Mouse (Mus musculus): ENCODE data around the gene Tcte1.

Tcte1 gene

GRCm38 (mm10) chr17:45515204-45515726 lies 8.0 kb upstream of the Tcte1 start:
- 71% methylated on average over 15 of the region's 15 CpGs for WGBS

- WGBS: 90% methylated on average over 10 of the region's 10 CpGs
Observed at GRCm38 (mm10) chr17:45515806-45516205, 7.4 kb upstream of the Tcte1 start.

GRCm38 (mm10) chr17:45516488-45516887 lies 6.7 kb upstream of the Tcte1 start:
- 38% methylated on average over 8 of the region's 8 CpGs for WGBS

- WGBS: 93% methylated on average over 21 of the region's 21 CpGs
Observed at GRCm38 (mm10) chr17:45517135-45517534, 6.1 kb upstream of the Tcte1 start.

GRCm38 (mm10) chr17:45517549-45518215 lies 5.6 kb upstream of the Tcte1 start:
- WGBS: 94% methylated on average over 28 of the region's 28 CpGs

- WGBS: 75% methylated on average over 12 of the region's 12 CpGs
Observed at GRCm38 (mm10) chr17:45518766-45519475, 4.3 kb upstream of the Tcte1 start.

GRCm38 (mm10) chr17:45520136-45520535 lies 3.1 kb upstream of the Tcte1 start:
- WGBS: 81% methylated on average over 11 of the region's 11 CpGs

- WGBS: 80% methylated on average over 4 of the region's 4 CpGs
Observed at GRCm38 (mm10) chr17:45524961-45525360, 1.7 kb downstream of the Tcte1 start.

GRCm38 (mm10) chr17:45526571-45526970 lies 3.3 kb downstream of the Tcte1 start:
- 37% methylated on average over 5 of the region's 5 CpGs for WGBS

- 23% methylated on average over 13 of the region's 13 CpGs for WGBS
Observed at GRCm38 (mm10) chr17:45530346-45530782, 7.1 kb downstream of the Tcte1 start.

GRCm38 (mm10) chr17:45532896-45533295 lies 9.7 kb downstream of the Tcte1 start:
- 68% methylated on average over 15 of the region's 15 CpGs for WGBS

GRCm38 (mm10) chr17:45536264-45536663 lies 13.0 kb downstream of the Tcte1 start:
- 11% methylated on average over 5 of the region's 5 CpGs for WGBS

GRCm38 (mm10) chr17:45538394-45538793 lies 15.2 kb downstream of the Tcte1 start:
- WGBS: 31% methylated on average over 4 of the region's 4 CpGs

GRCm38 (mm10) chr17:45539664-45540063 lies 16.4 kb downstream of the Tcte1 start:
- 54% methylated on average over 21 of the region's 21 CpGs for WGBS

- WGBS: 35% methylated on average over 6 of the region's 6 CpGs
Observed at GRCm38 (mm10) chr17:45542129-45542528, 18.9 kb downstream of the Tcte1 start.

GRCm38 (mm10) chr17:45542705-45543104 lies 19.5 kb downstream of the Tcte1 start:
- 36% methylated on average over 2 of the region's 2 CpGs for WGBS

GRCm38 (mm10) chr17:45543115-45543514 lies 19.9 kb downstream of the Tcte1 start:
- WGBS: 35% methylated on average over 1 of the region's 1 CpGs

GRCm38 (mm10) chr17:45544001-45544872 lies 21.0 kb downstream of the Tcte1 start:
- 33% methylated on average over 24 of the region's 24 CpGs for WGBS

GRCm38 (mm10) chr17:45544873-45545277 lies 21.6 kb downstream of the Tcte1 start:
- 29% methylated on average over 46 of the region's 46 CpGs for WGBS

GRCm38 (mm10) chr17:45545278-45545961 lies 22.2 kb downstream of the Tcte1 start:
- 41% methylated on average over 74 of the region's 74 CpGs for WGBS

- 72% methylated on average over 16 of the region's 16 CpGs for WGBS
Observed at GRCm38 (mm10) chr17:45546941-45547340, 23.7 kb downstream of the Tcte1 start.
